ENCODE assay signal across 1 mouse cellular context in the genomic region with DNA sequence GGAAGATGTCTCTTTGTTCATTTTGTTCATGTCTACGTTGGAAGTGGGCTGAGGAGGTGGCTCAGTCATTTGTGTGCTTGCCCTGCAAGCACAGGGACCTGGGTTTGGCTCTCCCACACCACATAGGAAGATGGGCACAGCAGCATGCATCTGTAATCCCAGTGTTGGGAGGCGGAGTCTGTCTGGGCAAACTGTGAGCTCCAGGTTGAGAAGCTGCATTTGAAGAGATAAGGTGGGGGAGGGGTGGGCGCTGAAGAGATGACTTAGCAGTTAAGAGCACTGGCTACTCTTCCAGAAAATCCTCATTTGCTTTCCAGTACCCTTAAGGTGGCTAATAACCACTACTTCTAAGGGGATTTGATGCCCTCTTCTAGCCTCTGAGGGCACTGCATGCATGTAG.
TF ChIP-seq lines count a peak whose summit lies in the region.

No protein-coding gene starts in this region.

TF ChIP-seq in MEL, 35 proteins besides CTCF, POLR2A, EP300 and RAD21 (continued from another document):
- no peak for TF ChIP-seq ZC3H11A (IDR thresholded peaks at IDR 0.05; ENCODE audit: low read depth, low read length)
- no peak for TF ChIP-seq NRF1 (IDR thresholded peaks at IDR 0.05; ENCODE audit: insufficient read depth, low read depth, low read length, poor library complexity, severe bottlenecking)
